Mouse (Mus musculus): ENCODE data around the gene Cbx2.

Gene Cbx2

DNA sequence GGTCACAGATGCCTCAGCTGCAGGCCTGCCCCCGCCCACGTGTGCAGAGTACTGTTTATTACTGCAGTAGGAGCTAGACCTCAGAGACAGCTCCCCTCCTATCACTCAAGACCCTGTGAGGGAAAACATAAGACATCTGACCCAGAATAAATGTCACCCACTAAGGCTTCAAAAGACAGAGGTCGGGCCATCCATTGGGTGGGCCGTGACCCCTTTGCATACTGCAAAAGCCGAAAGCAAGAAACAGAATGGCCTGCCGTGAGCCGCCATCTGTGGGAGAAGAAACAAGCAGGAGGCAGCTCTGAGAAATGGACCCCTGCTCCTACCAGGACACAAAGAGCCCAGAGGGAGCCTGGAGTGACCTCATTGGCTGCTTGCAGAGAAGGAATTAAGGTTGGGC is 5.3 kb upstream of the Cbx2 start:
- in situ Hi-C loops (cut with MboI, MseI): no loop called here

DNA sequence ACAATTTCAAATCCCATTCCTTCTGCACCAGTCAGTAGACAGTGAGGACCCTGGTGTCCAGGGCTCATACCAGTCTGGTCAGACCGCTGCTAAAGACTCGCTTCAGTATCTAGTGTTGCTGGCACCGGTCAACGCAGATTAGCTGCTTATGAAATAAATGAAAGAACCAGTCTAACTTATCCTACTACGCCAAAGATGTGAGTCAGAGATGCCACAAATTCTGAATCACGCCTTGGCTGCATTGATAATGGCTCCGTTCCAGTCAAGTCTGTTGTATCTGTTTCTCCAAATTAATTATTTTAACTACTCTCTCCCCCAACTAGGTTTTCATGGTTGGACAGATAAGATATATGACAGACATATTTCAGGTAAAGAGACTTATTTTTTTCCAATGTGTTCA is 1.6 kb upstream of the Cbx2 start:
- in situ Hi-C loops (cut with MboI, MseI): no loop called here

DNA sequence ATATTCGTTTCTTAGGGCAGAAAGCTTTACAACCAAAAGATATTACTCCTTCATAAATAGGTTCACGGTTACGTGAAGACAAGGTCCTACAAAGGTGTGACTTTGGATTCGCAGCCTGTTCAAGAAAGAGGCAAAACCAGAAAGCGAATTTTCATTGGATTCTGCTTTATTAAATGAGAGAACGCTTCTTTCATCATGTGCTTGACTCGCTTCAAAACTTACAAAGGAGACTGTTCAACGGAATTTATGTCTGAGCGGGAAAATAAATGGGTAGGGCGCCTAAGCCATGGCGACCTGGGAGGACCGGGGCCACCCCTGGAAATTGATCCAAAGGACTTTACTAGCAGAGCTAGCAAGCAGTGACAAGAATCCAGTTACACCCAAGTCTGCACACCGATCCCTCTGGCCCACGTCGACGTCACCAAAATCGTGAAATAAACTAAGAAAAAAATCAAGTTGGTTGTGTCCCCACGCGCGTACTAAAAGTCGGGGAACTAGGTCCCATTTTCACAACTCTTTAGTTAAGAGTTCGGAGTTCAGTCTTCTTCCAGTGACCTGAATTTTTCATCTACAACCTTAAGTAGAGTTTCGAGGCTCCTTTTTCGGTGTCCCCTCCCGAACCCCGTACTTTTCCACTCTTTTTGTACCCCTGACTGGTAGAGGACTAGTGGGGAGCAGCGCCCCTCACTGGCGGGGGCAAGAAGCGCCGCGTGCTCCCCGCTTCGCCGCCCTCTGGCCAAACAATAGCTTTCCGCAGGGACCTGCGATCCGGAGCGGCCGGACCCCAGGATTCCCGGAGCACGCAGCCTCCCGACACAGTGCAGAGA is 481 bp upstream of the Cbx2 start:
- in situ Hi-C loops (cut with MboI, MseI): no loop called here

DNA sequence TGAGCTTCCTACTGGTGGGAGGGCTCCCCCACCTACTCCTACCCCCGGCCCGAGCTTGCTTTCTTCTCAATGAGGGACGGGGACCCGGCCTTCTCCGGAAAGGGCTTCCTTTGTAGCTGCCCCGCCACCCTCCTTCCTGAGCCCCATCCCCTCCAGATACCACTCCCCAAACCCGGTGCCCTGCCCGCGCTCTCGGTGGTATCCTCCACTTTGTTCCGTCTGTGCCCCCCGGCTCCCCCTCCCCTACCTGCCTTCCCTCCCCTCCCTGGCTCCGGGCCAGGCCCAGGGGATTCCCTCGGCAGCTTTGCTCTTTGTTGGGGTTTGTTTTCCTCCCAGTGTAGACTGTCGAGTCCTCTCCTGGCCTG is 836 bp downstream of the Cbx2 start:
- in situ Hi-C loops (cut with MboI, MseI): no loop called here

DNA sequence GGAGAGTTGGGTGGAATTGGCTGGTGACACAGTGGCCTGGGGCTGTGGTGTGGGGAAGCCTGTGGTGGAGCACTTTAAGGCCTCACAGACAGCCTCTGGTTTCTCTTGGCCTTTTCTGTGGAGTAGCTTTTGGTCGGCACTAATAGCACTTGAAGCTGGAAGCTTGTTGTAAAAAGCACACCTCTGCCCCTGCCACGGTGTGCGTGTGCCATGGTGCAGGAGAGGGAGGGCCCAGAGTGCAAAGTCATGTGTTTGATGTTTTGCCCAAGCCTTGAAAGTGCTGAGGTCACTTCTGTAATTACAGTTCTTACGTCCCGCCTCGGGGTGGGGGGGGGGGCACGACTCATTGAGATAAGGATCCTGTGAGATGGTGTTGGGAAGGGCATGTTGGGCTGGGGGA is 1.5 kb downstream of the Cbx2 start:
- in situ Hi-C loops (cut with MboI, MseI): no loop called here

DNA sequence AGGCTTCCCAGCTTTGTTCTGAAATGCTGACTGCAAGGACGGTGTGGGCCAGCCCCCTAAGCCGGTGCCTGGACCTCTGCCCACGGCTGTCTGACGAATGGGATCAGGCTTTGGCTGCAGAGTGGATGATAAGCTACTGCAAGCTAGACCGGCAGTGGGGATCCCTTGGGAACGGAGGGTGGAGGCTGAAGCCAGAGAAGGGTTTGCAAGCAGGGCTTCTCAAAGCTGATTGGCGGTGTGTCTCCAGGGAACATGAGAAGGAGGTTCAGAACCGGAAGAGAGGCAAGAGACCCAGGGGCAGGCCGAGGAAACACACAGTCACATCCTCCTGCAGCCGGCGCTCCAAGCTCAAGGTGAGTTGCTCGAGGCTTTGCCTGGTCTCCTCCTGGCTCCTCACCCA is 3.4 kb downstream of the Cbx2 start:
- in situ Hi-C loops (cut with MboI, MseI): no loop called here

DNA sequence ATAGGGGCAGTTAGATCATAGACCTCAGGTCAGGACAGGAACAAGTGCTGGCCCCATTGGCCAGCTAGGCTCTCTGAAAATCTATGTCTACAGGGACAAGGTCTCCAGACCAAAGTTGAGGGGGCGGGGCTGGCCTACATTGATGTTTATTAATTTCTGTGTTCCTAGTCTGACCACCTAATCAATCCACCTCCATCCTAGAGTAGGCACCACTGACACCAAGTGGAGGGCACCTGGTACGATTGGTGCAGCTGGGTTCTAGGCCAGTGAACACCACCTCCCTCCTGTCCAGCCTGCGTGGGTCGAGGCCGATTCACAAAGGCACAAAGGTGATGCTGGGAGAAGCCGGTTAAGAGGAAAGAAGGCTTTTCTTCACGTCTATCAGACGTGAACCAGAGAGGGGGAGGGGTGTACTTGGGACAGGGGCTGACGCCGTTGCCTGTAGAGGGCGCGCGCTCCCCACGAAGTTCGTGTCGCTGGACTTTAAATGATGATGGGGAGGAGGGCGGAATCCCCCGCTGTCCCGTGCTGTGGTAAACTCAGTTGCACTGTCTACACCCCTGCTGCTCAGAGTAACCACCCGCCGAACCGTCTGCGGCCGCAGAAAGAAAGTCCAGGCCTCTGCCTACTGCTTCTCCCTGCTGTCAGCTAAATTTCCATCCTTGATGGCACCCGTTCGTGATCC is 11.3 kb downstream of the Cbx2 start:
- in situ Hi-C loops (cut with MboI, MseI): no loop called here

DNA sequence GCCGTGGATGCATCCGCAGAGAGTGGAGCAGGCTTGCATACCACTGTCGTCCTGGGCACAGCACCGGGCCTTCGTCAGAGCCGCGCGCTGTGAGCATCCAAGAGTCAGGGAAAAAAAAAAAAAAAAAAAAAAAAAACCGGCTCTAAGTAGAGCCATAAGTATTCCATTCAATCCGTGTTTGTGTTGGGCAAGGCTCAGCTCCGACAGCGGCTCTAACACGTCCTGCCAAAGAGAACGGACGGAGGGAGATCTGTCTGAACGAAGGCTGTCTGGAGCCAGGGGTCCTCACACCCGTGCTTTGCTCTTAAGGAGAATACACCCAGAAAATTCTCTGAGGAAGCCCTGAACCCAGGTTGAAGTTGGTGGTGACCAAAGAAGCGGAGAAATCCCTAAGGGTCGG is 11.9 kb downstream of the Cbx2 start:
- in situ Hi-C loops (cut with MboI, MseI): no loop called here

DNA sequence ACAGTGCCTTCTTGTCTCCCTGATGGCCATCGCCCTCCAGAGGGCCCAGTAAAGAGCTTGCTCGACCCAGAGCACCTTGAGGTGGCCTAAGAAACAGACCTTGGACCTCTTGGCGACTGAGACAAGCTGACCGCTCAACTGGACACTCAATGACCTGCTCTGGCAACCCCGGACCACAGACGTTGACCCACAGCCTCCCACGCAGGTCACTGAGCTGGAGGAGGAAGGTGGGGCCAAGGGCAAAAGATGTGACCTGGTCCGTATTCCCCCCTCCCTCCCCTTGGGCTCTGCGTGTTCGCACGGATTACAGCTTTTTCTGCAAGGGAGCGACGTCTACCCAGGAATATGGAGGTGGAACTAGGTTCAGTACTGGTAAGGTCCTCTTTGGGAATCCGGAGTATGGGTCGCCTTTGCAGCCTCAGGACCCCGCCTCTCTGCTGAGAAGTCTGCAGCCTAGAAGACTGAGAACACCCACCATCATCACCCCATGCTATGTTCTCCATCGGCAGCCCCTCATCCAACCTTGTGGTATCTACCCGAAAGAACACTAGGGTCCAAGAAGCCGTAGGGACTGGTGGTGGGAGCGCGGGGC is 12.4 kb downstream of the Cbx2 start:
- in situ Hi-C loops (cut with MboI, MseI): no loop called here

DNA sequence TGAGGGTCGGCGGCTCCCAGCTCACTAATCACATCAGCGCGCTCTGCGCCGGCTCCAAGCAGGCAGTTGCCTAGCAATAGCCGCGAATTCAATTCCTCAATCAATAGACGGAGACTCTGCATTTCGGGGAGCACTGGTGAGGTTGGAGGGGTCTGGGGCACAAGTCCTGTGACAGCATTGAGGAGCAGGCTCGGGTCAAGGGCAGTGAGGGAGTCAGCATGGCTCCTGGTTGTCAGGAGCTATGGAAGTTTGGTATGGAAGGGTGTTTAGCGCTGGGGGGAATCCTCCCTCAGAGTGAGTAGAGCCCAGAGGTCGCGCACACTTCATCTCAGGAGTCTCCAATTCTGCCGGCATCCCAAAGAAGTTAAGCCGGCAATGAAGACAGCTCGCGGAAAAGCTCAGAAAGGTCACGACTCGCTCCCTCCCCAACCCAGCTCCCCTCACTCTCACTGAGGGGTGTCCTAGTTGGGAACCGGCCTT is 13.0 kb downstream of the Cbx2 start:
- in situ Hi-C loops (cut with MboI, MseI): no loop called here

DNA sequence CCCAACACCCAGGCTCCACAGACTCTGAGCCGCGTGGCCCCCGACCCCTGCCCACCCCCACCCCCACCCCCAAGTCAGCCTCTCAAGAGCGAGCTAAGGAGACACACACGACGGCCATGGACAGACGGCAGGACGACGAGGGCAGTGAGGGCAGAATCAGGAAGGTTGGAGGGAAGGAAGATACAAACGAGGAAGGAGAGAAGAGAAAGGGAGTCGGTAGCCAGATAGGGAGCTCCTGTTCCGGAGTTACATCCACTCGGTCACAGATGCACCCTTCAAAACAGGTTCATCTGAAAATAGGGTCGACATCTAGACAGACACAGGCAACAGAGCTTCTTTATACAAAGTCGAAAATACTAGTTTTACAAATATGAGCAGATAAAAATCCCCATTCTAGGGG is 13.7 kb downstream of the Cbx2 start:
- in situ Hi-C loops (cut with MboI, MseI): no loop called here

DNA sequence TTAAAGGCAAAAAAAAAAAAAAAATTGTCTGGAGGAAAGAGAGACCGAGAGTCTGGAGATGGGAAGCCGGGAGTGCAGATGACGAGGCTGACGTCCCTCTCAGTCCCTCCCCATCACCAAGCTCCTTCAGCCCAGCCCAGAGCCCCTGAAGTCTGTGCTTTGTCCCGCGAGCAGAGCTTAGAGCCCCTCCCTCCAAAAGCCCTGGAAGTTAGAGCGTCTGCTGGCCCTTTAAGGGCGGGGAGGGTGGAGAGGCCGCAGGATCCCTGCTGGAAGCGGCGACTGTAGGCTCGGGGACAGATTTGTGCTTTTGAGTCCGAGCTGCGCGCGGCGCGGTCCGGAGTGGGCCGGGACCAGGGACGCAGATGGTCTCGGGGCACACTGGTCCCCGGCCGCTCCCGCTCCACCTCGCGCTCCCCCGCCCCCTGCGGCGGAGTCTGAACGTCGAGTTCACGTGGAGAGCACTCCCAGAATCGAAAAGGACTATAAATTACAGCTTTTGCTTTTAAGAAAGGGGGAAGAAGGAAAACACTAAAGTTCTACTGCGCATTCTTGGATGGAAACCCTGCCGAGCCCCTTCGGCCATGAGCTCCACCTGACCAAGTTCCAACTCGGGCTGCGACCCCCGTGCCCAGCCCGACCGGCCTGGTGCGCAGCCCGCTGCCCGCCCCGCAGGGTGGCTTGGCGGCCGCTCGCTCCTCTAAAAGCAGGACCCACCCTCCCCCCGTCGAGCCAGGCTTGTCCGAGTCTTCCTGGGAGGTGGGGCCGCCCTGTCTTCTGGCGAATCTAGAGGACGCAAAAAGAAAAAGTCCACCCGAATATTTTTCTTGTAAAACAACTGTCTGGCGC is 14.4 kb downstream of the Cbx2 start:
- in situ Hi-C loops (cut with MboI, MseI): no loop called here

DNA sequence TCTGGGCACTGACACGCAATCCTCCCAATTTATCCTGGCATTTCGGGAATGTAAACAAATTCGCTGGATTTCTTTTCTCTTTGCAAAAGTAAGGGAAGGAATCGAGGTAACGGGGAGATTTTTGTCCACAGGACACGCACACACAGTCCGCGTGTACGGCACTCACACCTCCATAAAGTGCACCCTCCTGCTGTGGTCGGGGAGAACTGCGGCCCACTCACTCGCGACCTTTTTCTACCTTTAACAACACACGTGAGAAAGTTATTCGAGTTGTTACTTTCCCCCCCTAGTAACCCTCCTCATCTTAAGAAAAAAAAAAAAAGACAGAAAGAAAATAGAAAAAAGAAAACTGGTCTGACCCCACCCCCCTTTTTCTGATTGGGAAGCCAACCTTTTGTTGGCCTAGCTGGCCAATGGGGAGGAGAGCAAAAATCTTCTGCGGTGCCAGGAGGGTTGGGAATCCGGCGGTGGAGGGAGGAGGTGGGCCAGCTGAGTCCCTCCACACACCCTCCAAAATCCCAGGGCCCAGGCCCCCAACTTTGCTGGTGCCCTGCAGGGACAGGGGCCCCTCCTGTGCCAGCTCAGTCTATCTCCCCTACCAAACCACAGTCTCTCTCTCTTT is 15.1 kb downstream of the Cbx2 start:
- in situ Hi-C loops (cut with MboI, MseI): no loop called here

DNA sequence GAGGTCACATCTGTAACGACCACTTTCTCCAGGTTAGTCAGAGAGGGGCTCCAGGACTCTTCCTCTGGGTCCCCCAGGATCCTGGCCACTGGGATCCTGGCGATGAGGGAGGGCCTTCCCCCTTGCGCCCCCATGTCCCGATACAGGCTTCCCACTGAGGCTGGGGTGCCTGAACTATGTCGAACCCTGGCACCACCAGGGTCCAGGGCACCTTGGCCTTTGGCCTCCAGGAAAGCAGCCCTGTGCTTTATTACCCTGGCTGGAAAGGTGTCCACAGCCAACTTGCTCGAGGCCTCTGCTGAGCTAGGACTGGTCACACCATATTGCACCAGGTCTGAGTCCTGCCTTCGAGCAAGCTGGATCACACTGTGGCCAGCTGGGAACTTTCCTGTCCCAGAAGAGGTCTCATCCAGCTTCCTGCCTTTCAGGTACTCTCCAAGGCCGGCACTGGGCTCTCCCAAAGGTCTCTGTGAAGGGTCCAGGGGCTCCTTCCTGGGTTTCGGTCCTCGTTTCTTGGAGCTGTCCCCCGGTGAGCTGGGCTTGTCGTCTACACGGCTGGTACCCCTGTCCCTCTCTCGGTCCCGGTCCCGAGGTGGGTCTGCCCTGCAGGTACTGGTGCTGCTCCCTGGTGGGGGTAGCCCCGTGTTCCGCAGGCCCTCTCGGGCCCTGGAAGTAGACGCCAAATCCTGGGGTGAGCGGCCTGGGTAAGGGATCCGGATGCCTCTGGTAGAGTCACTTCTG is 16.2 kb downstream of the Cbx2 start:
- in situ Hi-C loops (cut with MboI, MseI): no loop called here

DNA sequence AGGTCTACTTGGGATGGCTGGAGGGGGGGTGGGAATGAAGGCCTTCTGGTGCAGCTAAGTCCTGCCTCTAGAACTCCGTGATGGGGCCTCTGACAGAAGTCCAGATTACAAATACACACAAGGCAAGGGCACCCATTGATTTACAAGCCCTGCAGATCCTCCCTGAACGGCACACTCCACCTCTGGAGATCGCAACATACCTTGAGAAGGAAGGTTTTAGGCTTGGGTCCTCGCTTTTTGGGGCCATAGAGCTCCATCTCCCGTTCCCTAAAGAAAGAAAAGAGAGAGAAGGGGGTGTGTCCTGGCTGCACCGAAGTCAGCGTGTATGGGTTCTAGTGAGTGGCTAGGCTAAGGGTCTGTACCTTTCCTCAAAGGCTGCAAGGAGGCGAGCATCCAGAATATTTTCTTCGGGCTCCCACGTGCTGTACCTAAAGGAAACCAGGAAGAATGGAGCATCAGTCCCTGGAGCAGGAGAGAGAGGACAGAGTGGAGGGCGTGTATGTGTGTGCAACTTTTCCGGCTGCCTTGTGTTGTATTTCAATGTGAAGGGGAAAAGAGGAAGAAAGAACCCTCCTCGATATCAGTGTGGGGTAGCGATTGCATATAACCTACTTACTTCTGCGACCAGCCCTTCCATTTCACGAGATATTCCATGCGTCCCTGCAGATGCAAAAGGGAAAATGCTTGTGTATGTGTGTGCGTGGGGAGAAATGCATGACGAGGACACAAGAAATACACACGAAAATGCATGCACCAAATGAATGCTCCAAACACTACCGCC is 17.2 kb downstream of the Cbx2 start:
- in situ Hi-C loops (cut with MboI, MseI): no loop called here

DNA sequence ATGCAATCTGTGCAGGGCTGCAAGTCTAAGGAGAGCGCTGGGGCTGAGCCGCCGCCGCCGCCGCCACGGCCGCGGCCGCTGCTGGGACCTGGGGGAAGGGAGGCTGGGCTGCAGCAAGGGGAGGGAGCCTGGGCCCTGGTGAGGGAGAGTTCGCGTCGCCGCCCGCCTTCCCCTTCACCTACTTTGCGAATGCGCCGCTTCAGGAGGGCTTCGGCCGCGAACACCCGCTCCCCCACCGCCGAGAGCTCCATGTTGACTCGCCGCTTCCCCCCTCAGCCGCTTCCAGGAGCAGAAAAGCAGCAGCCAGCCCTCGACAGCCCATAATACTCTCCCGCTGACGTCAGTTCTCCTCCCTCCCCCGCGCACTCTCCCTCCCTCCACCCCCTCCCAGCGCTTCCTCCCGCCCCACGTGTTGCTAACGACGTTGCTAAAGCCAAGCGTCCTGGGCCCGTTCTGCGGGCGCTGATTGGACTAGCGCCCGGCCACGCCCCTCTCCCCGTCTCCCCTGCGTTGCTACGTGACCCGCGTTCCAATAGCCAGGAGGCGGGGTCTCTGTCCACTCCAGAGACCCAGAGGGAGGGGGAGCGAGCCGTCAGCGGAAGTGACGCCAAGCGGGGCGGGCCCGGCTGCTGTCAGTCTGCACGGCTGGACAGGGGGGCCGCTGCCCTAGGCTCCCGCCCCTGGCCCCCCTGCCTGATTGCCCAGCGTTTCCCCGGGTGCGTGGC is 18.0 kb downstream of the Cbx2 start, which contains the start of gene Cbx8:
TSS of gene Cbx8 (minus strand) at position 370 of the 725 bp plus-strand sequence.
- in situ Hi-C loops (cut with MboI, MseI): no loop called here

DNA sequence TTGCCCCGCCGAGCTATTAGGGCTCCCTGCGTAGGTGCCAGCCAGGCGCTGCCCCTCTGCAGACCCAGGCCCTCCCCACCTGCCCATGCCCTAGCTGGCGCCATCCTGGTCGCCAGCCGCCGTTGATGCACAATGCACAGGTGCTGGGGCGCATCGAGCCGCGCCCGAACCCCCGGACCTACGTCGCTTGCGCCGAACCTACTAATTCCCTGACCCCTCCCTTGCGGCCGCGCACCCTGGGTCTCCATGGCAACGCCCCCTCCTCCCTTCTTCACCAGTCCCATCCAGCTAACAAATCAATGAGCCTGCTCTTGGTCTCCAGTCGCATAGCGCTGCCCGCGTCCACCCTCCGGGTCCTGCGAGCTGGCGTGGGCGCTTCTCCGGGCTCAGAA is 18.6 kb downstream of the Cbx2 start:
- in situ Hi-C loops (cut with MboI, MseI): no loop called here

DNA sequence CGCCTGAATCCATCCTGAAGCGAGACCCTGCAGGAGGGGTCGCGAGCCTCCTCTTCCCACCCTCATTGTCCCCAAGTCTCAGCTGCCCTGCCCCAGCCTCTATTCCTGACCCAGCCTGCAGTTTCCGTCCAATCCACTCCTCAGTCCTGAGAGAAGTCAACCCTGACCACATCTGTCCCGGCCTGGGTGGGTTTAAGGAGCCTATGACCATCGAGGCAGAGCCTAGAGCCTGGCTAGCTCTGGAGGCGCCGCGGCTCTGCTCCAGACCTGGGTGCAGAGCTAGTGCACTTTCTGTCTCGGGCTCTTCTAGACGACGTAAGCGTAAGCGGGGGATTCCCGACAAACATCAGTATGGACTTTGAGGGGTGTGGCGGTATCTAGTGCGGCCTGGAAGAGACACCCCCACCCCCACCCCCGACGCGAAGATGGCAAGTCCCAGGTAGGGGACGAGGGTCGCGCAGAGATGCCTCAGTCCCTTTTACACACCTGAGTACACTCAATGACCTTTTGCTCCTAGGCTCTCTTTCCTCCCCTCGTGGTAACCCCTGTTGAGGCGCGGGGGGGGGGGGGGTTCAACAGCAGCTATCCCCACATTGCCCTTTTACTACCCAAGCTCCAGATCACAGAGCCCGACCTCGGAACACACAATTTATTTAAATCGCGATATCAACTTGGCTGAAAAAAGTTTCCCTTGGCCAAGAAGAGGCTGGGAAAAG is 19.1 kb downstream of the Cbx2 start:
- in situ Hi-C loops (cut with MboI, MseI): no loop called here

Measured in T-helper 1 cell (primary cell).